Mouse (Mus musculus): Measurements from ENCODE around the gene Cdpf1.

GRCm38 (mm10) chr15:85822011-85822359, 10.5 kb upstream of the Cdpf1 start:
- TF ChIP-seq CTCF (IDR thresholded peaks at IDR 0.05; ENCODE audit: low read depth, low read length) = no peak
- TF ChIP-seq TAL1 (conservative IDR thresholded peaks at IDR 0.05; ENCODE audit: low read depth, low read length) = no peak
